Mouse (Mus musculus) stomach, postnatal 0 days (tissue): ENCODE measurements around the gene Spaca3.

Experiments
- CTCF ChIP-seq: IDR thresholded peaks from 2 replicates; pipeline ENCODE4 v1.5.1; 2016; ENCODE audit warnings: antibody characterized with exemption, low read depth, mild to moderate bottlenecking, moderate library complexity
- EP300 ChIP-seq: optimal IDR thresholded peaks from 2 replicates; pipeline ENCODE3; 2016; ENCODE audit warnings: antibody characterized with exemption

- TF ChIP-seq CTCF (no peak), EP300 (no peak)
Observed at GRCm38 (mm10) chr11:80809993-80810821, 48.0 kb upstream of the Spaca3 start, which contains the start of gene Tmem98.
